Mouse (Mus musculus): ENCODE data around the gene Lyz1.
"Not testable (repeated sequence)": the region's sequence is repeated elsewhere in the genome, so short reads cannot be mapped to it uniquely, and the experiment has no call there.

The Lyz1 gene

DNA sequence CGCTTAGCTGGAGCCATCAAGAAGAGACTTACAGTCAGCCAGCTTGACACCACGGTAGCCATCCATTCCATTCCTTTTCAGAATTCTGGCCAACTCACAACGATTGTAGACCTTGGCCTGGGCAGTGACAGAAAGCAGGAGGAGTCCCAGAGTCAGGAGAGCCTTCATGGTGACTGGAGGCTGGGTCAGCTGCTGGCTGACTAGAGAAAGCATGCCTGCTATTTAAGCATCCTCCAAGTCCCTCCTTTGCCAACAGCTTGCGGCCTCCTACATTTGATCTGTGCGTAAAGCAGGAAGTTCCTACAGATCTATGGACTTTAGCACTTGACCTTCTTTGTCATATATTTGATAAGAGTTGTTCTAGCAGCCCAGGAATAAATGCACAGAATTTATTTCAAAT, at the start of gene Lyz1:
Lyz1 (minus strand) TSS at position 198 of the 400 bp plus-strand sequence.
- no peak for DNase-seq (ENCODE audit: low spot score in 2 of 2)

DNA sequence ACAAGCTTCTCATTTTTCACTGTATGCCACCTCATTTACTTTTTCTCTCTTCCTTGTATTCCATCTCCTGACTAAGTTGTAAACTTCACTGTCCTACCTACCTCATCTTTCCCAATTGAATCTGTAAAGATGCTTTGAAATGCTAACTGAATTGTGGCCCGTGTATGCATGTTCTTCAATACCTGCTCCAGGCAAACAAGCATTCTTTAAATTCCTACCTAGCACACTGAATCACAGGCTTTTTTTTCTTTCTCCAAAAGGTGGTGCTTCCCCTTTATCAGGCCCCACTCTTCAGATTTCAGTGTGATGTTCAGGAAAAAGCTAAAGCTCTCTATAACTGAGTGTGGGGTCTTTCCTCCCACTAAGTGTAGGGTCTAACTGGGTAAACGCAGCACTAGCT, 49.7 kb upstream of the Lyz1 start:
- no peak for DNase-seq (ENCODE audit: low spot score in 2 of 2)

DNA sequence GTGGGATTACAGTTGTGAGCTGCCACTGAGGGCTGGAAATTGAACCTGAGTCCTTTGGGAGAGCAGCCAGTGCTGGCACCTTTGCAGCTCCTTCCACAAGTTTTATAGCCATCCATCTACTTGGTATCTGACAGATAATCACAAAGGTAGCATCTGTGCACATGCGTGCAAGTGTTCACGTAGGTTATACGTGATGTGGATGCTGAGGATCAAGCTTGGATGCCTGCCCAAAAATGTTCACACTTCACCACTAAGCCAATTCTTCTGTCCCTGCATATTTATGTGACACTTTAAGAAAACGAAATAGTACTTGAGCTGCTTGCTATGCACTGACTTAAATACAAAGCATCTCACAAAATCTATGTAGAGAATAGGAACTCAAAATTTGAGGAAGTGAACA, 48.4 kb upstream of the Lyz1 start:
- no peak for DNase-seq (ENCODE audit: low spot score in 2 of 2)

DNA sequence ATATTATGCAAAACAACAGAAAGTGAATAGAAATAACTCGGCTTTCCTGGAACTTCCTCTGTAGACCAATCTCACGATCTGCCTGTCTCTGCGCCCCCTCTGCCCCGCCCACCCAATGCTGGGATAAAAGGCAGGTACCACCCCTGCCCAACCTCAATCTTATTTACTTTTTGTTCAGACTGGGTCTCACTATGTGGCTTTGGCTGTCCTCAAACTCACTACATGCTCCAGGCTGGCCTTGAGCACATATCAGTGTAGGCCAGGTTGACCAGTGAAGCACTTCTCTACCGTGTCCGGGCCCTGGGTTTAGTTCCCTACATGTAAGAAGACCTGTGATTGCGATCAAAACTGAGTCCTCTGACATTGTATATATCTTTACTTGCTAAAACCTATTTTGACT, 46.6 kb upstream of the Lyz1 start:
- no peak for DNase-seq (ENCODE audit: low spot score in 2 of 2)

DNA sequence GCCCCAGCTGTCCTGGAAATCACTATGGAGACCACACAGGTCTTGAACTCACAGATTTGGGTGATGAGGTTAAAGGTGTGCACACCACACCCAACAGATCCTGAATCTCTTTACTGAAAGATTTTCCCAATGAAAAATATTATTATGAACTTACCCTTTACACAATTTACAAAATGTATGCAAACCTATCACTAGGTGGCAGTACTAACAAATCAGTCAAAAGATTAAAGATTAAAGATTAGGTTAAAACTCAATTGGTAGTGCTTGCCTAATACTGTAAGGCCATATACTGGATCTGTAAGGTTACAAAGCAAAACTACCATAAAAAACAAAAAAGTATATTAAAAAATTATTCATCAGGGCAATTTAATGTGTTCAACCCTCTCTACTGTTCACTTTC, 45.3 kb upstream of the Lyz1 start:
- DNase-seq (ENCODE audit: low spot score in 2 of 2), result no peak

DNA sequence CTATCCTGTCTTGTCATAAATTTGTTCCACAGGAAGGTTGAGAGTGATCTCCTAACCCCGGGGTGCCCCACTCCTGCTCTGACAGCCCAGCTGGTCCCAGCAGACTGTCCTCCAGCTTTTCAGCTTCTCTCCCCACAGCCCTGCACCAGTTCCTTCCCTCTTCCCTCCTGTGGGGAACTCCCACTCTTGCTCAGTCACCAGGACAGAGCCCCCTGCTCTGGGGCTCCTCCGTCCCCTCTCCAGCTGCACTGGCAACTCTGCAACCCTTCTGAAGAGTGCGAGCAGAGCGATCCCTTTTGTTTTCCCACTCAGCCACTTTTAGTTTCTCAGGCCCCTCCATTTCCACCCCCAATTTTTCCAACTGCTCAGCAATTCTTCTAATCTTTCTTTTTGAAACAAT, 43.0 kb upstream of the Lyz1 start:
- DNase-seq (ENCODE audit: low spot score in 2 of 2), result no peak

DNA sequence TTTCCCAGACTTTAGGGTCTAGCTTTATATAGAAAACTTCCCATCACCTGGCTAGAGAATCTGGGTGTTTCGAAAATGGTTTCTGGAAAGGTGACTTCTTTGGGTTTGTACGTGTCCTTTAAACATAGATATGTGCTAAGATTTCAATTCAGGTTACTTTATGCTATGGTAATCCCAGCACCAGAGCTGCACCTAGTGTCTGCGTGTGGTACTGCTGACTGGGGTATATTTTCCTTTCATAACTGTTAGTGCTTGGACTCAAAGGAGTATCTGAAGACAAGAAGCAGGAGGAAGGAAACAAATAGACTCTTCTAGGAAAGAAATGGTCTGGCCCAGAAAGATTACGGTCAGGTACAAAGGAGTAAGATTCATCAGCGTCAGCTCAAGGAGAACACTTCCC, 37.9 kb upstream of the Lyz1 start:
- DNase-seq (ENCODE audit: low spot score in 2 of 2), result no peak

DNA sequence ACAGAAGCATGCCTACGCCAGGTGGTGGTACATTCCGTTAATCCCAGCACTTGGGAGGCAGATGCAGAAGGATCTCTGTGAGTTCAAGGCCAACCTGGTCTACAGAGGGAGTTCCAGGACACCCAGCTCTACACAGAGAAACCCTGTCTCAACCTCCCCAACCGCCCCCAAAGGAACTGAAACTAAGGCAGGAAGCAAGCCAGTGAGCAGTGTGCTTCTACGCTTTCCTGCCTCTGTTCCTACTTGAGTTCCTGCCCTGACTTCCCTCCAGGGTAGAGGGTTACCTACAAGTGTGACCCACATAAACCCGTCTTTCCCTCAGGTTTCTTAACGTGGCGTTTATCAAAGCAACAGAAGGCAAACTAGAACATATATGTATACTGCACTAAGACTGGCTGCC, 31.1 kb upstream of the Lyz1 start:
- DNase-seq (ENCODE audit: low spot score in 2 of 2), result no peak

DNA sequence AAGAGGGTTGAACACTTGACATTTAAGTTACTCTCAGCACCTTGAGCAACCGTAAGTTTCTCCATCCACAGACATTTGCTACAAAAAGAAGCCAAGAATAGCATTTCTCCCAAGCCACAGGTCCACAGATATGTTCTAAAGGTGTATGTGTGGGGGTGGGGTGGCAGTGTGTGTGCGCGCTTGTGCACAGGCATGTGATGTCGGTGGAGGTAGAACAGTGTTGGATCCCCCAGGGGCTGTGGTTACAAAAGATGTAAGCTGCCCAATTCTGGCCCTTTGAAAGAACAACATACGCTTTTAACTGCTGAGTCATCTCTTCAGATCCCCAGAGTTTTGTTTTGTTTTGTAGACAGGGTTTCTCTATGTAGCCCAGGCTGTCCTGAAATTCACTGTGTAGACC, 30.0 kb upstream of the Lyz1 start:
- DNase-seq (ENCODE audit: low spot score in 2 of 2), result no peak

DNA sequence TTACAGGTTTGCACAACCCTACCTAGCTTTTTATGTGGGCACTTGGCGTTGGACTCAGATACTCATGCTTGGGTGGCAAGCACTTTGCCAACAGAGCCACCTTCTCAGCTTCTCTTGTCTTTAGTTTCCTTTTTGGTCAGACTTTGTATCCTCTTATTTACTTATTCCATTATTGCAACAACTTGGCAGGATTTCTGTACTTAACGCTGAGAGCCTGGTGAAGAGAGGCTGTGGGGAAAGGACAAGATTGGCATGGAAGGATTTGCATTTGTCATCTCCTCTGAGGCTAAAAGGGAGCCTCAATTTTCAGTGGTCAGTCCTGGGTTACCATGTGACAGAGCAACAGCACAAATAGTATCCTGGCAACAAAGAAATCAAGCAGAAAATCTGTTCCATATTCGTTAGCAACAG, 27.9 kb upstream of the Lyz1 start:
- DNase-seq (ENCODE audit: low spot score in 2 of 2), result no peak

DNA sequence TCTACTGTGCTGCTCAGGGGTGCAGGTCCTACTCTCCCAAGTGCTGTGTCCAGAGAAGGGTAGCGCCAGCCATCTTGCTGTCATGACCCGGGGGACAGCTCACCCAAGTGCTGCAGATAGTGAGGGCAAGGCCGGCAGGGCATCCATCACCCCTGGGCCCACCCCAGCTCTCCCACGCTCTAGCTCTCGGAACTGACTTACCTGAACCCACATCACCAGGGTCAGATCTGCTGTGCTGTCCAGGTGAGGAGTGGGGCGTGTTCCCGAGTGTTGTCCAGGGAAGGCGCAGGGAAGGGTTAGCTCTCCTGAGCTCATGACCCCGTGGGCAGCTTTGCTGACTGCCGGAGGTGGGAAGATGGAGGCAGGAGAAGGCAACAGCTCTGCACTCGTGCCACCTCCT, 23.7 kb upstream of the Lyz1 start:
- DNase-seq (ENCODE audit: low spot score in 2 of 2), result no peak

DNA sequence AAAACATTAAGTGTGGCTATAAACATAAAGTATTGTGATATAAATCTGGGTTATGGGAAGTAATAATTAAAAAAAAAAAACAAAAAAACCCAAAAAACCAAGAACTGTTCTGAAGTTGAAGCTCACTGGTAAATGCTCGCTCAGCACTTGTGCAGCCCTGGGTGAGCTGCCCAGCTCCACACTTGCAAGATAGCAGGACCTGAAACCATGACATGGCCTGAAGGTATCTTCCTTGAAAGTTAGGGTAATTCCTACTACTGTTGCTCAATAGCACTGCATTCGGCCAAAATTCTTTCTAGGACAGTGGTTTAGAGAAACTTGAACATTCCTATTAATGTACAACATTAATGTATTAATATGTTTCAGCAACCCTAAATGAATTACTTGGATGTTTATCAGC, 20.5 kb upstream of the Lyz1 start:
- no peak for DNase-seq (ENCODE audit: low spot score in 2 of 2)

DNA sequence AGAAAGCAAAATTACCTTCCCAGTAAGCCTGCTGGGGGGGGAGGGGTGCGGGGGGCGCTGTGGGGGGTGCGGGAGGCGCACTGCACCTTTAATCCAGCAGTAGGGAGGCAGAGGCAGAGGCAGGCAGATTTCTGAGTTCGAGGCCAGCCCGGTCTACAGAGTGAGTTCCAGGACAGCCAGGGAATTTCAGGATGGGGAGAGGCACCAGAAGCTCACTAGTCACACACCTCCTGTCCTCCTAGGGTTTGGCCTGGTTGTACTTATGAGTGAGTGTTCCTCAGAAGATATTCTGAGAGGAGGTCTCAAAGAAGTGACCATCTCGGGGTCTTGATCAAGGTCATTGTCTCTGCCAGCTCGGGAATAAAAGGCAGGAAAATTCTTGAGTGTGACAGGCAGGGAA, 19.5 kb upstream of the Lyz1 start:
- no peak for DNase-seq (ENCODE audit: low spot score in 2 of 2)

DNA sequence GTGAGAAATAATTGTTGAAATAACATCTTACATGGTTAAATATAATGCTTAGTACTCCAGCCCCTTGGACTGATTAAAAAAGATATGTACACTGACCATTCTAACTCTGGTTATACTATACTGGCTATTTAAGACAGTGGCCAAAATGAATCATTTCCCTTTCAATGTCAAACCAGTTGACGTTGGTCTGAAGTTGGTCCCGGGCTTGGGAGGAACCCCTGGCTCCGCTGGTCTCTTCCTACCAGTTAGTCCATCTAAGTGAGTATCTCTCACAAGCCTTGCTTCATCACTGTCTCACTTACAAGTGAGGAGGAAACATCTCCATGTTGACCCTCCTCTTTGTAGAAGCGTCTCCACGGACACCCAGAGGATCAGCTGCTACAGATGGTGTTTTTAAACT, 11.7 kb upstream of the Lyz1 start:
- no peak for DNase-seq (ENCODE audit: low spot score in 2 of 2)

DNA sequence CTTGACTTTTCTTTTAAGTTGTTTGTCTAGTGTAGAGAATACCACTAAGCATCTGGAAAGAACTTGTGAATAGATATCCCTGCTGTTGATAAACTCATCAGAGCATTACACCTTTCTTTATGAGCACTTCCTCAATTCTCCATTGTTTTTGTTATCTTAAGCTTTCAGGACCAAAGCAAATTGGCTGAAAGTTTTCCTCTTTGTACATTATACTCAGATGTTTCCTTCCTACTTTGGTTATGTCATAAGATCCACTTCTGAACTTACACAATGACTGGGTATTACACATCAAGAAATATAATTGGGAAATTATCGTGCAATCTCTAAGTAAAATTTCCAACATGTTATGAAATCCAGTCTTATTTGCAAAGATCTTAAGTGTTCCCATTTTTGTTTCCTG, 9.0 kb upstream of the Lyz1 start:
- DNase-seq (ENCODE audit: low spot score in 2 of 2), result no peak

DNA sequence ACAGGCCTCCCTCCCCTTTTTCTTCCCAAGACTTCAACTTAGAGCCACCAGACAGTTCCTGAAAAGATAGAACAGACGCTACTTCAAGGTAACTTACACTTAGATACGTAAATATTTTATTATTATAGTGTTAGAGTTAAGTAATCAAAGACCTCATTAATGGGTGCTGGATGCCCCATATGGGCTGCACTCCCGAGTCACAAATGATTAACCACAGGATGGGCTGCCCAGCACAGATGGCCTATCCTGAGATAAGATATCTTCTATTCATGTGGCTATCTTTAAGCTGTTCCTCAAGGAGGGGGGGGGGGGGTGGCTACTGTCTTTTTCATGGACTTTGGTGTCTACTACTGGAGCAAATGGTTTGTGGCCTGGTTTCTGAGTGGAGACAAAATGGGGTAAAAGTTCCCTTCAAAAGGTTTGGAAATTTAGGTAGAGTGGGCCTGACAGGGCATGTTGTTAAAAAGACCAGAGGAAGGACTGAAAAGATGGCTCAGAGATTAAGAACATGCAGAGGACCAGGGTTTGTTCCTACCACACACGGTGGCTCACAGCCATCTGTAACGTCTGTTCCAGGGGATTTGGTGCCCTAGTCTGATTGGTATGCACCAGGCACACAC, 7.3 kb upstream of the Lyz1 start:
- no peak for DNase-seq (ENCODE audit: low spot score in 2 of 2)

DNA sequence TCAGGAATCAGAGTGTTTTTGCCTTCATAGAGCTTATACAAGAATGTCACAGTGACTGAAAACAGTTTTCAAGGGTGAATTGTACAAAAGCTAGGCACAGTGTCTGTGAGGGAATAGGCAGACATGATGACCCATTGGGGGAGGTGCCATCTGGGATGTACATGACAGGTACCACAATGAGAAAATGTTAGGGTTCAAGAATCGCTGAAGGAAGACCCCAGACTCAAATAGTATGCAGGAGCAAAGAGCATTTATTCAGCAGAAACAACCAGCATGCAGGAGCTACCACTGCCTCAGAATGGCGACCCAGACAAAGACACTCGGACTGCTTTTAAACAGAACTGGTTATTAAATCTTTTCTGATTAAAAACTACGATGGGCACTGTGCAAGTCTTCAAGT, 6.4 kb upstream of the Lyz1 start:
- no peak for DNase-seq (ENCODE audit: low spot score in 2 of 2)

DNA sequence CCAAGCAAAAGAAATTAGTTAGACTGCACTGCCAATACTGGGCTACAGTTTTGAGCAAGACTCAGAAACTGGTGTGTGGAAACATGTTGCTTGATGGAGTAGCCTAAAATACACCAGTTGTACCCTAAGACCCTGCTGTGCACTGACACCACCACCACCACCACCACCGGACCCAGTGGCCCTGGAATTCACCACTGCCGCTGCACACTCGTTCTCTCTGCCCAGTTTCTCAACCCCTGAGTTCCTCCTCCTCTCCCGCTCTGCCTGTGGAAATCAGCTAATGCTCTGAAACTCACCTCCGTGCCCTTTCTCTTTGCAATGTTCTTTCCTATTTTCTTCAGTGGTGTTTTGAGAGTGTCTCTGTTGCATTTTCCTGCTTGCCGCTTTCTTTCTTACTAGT, 5.7 kb upstream of the Lyz1 start:
- no peak for DNase-seq (ENCODE audit: low spot score in 2 of 2)

DNA sequence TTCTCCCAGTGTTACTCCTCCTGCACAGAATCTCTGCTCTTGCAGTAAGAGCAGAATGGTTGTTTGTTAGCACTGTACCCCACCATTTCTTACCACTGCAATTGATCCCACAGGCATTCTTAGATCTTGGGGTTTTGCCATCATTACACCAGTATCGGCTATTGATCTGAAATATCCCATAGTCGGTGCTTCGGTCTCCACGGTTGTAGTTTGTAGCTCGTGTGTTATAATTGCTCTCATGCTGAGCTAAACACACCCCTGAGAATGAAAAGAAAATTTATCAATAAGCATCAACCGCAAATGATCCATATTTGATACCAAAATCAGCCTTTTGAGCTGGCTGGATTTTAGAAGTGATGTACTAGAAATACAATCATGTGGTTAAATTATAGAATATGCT, 1.7 kb downstream of the Lyz1 start:
- not testable (repeated sequence) for DNase-seq (ENCODE audit: low spot score in 2 of 2)

DNA sequence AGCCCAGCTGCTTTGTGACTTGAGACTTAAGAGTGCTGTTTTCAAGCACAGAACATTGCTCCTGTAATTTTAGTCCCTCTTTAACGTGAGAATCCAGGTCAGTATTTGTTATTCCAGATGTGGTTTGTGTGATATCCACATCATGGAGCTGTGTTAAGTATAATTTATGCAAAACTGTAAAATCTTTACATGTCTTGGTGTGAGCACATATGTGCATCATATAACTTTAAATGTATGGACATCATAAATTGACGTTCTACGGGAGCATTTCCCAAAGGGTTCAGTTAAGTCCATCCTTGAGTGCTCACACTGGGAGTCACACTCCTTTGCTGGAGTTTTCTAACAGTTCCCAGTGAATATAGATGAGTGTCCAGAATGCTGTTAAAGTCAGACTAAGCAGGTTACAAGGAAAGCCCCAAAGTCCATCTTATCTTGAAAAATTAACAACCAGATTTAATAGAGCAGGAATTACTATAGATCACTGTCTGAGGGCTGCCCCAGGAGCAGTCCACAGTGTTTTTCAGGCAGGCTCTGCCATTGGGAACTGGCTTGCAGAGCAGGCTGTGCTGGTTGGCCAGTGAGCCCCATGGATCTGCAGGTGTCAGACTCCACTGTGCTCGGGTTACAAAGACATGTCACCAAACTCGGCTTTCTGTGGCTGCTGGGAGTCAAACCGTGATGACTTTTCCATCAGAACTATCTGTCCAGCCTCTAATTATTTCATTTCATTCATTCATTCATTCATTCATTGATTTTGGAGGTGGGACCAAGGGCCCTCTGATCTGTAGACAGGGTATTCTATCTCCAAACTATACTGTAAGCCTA, 2.4 kb downstream of the Lyz1 start:
- DNase-seq (ENCODE audit: low spot score in 2 of 2), result no peak

DNA sequence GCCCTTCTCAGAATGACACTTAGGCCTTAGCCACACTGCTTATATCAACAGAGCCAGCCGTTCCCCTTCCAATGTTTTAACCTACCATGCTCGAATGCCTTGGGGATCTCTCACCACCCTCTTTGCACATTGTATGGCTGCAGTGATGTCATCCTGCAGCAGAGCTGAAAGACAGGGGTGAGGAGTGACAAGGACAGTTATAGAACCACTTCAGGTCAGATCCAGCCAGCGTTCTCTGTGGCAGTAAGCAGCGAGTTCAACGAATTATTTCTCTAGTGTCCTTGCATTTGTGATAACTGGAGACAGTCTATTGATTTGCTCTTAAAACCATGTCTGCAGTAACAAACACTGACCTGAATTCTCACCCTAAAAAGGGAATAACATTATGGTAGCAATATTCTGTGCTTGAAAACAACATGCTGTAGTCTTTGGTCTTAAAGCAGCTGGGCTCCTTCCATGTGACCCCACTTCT, 3.6 kb downstream of the Lyz1 start:
- DNase-seq (ENCODE audit: low spot score in 2 of 2), result not testable (repeated sequence)

DNA sequence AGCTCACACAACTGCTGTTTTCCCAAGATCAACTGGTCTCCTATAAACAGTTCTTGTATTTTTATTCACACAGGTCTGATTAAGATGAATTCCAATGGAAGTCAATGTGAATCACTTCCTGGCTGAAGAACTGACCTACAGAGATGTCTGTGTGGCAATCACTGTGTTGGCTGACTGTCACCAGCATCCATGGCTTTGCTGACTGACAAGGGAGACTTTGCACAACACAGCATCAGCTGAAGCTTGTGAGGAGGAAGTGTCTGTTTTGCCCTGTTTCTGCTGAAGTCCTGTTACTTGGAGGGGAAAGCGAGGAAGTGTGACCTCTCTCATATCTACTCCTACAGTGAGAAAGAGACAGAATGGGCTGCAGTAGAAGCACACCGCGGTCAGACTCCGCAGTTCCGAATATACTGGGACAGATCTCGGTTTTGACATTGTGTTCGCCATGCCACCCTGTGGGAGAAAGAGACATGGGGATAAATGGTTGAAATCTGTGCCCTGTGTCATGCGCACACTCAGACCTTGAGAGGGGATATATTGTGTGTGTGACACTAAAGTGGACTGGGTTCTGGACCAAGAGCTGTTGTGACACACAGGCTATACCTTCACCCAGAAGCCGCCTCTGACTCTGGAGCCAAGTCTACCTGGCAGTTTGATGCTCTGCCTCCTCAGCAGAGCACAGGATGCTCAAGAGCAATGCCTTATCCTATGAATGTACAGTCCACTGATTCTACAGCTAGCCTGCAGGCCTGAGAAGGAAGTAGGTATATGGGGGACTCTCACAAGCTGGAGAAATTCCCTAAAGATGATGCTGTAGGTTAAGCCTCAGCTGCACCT, 4.3 kb downstream of the Lyz1 start:
- DNase-seq (ENCODE audit: low spot score in 2 of 2), result no peak
